Mouse (Mus musculus) hindbrain, embryonic 13.5 days (tissue): ENCODE results near the gene Tjp1. TPM values are rescaled to one million over a fixed set of nuclear protein-coding genes. Genes with fewer than 3 reads are reported as not detected.

ENCODE experiments used
- ATAC-seq: fragments of 200-750 bp; cut with Nextera tagmentation; 2 replicates; pipeline ENCODE4 v1.8.0; 2017; ENCODE audit warnings: moderate TSS enrichment; ENCODE audit not compliant: low FRiP score
- H3K27ac ChIP-seq: fragments of 300-500 bp; sonication (generic); 2 replicates; pipeline ENCODE4 v1.5.1; 2015; ENCODE audit warnings: inconsistent platforms, mild to moderate bottlenecking, moderate library complexity
- H3K27me3 ChIP-seq: fragments of 300-500 bp; sonication (generic); 2 replicates; pipeline ENCODE4 v1.6.1; 2015; ENCODE audit warnings: mild to moderate bottlenecking, inconsistent platforms
- H3K36me3 ChIP-seq: fragments of 300-500 bp; sonication (generic); 2 replicates; pipeline ENCODE4 v1.6.1; 2015; ENCODE audit warnings: mild to moderate bottlenecking, inconsistent platforms
- H3K4me1 ChIP-seq: fragments of 300-500 bp; sonication (generic); replicated peaks from 2 replicates; pipeline ENCODE4 v1.6.1; 2015; ENCODE audit warnings: inconsistent platforms
- H3K4me2 ChIP-seq: fragments of 300-500 bp; sonication (generic); 2 replicates; pipeline ENCODE4 v1.6.1; 2015; ENCODE audit warnings: inconsistent platforms, mild to moderate bottlenecking, moderate library complexity
- H3K4me3 ChIP-seq: fragments of 300-500 bp; sonication (generic); 2 replicates; pipeline ENCODE4 v1.5.1; 2015; ENCODE audit warnings: mild to moderate bottlenecking, inconsistent platforms
- H3K9ac ChIP-seq: fragments of 300-500 bp; sonication (generic); 2 replicates; pipeline ENCODE4 v1.6.1; 2015; ENCODE audit warnings: mild to moderate bottlenecking, inconsistent platforms
- H3K9me3 ChIP-seq: fragments of 300-500 bp; sonication (generic); 2 replicates; pipeline ENCODE4 v1.6.1; 2016; ENCODE audit warnings: inconsistent platforms
- WGBS: fragments of 180-500 bp; shearing (Covaris S2); methylation state at CpG from one replicate; pipeline ENCODE4 v1.1.7; 2015; 5-methylcytosine and 5-hydroxymethylcytosine counted together
- polyA plus RNA-seq: library from polyadenylated mRNA; unstranded; fragments of >200 nt; fragmentation: Nextera tagmentation; extraction: Ambion mirVana; gene quantifications from 2 replicates; pipeline ENCODE4 v1.2.1, GENCODE M21; 2015

The Tjp1 gene
- polyA plus RNA-seq, 1 experiment from 2014 or later: 29.4 TPM

DNA sequence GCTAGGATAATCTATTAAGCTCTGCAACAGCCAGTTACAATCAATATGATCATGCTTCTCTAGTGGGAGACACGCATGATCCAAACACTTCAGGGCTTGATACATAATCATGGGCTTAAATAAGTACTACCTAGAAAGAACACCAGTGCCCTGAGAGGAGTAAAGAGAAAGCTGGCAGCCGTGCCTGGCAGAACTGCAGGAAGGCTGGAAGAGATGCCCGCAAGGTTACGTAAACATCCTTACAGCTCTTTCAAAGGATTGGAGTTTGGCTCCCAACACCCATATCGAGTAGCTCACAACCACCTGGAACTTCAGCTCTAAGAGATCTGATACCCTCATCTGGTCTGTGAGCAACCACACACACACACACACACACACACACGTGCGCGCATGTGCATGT, 167.8 kb downstream of the Tjp1 start:
- no peak overlapping the region for H3K4me3 ChIP-seq
- H3K27me3 ChIP-seq: no peaks in the 10 kb centered on the region
- H3K9me3 ChIP-seq: no peaks in the 10 kb centered on the region
- no peak for ATAC-seq
- no peak overlapping the region for H3K4me2 ChIP-seq
- no peak overlapping the region for H3K9ac ChIP-seq
- H3K36me3 ChIP-seq: no peaks in the 10 kb centered on the region
- H3K4me1 ChIP-seq: peaks cover 15% of the 10 kb centered on the region
- no peak overlapping the region; the same call in 1 of the 2 replicates for H3K27ac ChIP-seq
- 82% methylated on average over 8 of the region's 8 CpGs for WGBS

DNA sequence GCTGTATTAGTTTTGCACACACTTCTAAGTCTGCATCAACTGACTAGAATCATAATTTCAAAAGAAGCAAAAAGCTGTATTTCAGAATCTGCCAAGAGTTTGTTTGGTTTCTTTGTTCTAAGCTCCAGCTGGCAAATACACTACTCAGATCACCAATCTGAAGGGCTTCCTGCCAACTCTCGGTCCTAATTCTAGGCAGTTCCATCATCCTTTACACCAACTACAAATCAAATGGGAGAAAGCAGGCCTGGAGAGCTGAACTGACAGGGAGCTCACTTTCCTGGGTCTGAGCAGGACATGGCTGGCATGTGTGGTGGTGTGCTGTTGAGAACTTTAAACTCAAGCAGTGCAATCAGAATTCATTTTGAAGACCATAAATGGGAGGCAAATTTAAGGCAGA, 170.0 kb downstream of the Tjp1 start:
- no peaks in the 10 kb centered on the region for H3K27me3 ChIP-seq
- H3K36me3 ChIP-seq: no peaks in the 10 kb centered on the region
- H3K4me3 ChIP-seq: no peak overlapping the region
- H3K27ac ChIP-seq: peak overlapping the region; percentile 62
- no peak overlapping the region for H3K4me2 ChIP-seq
- no peak for ATAC-seq
- H3K9me3 ChIP-seq: no peaks in the 10 kb centered on the region
- 20% methylated on average over 1 of the region's 1 CpGs for WGBS
- peaks cover 15% of the 10 kb centered on the region for H3K4me1 ChIP-seq
- no peak overlapping the region for H3K9ac ChIP-seq

DNA sequence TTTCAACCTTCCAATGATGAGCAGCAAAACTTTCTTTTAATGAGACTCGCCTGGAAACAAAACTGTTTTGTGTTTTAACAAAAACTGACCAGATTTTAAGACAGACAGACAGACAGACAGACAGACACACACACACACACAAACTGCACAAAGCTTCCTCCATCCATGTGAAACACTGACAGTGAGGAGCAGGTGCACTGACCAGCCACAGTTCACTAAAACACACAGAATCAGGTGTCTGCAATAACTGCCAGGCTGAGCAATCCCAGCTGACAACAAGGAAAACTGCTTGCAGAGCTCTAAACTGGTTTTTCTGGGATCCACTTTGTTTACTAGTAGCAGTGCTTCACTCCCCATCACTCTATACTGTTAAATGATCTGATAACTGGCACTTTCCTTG, 171.4 kb downstream of the Tjp1 start:
- H3K9ac ChIP-seq: no peak overlapping the region
- no peaks in the 10 kb centered on the region for H3K27me3 ChIP-seq
- H3K36me3 ChIP-seq: no peaks in the 10 kb centered on the region
- WGBS: 76% methylated on average over 1 of the region's 1 CpGs
- H3K4me3 ChIP-seq: no peak overlapping the region
- ATAC-seq: no peak
- H3K4me1 ChIP-seq: peaks cover 15% of the 10 kb centered on the region
- no peak overlapping the region for H3K4me2 ChIP-seq
- H3K9me3 ChIP-seq: no peaks in the 10 kb centered on the region
- H3K27ac ChIP-seq: peak overlapping the region; percentile 48; the same call in 1 of the 2 replicates

DNA sequence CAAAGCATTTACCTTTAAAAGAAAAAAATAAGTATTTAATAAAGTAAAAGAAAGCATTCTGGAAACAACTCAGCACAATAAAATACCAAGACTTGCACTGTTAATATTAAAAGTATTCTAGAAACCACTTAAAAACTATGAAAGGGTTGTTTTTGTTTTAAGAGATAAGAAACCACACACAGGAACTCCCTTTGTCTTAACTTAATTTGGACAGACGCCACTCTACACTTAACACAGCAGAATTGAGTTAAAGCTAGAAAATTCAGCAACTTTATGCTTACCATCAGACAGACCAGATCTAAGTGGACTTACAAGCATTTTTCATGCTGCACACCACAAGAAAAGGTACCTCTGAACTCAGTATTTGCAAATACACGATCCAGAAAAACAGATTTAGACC, 172.7 kb downstream of the Tjp1 start:
- Histone ChIP-seq H3K4me3 (no peak overlapping the region), H3K9me3 (no peaks in the 10 kb centered on the region), H3K4me1 (peaks cover 12% of the 10 kb centered on the region), H3K27ac (no peak overlapping the region), H3K4me2 (no peak overlapping the region), H3K9ac (no peak overlapping the region), H3K27me3 (no peaks in the 10 kb centered on the region), H3K36me3 (no peaks in the 10 kb centered on the region)
- ATAC-seq: no peak
- WGBS: 79% methylated on average over 2 of the region's 2 CpGs

DNA sequence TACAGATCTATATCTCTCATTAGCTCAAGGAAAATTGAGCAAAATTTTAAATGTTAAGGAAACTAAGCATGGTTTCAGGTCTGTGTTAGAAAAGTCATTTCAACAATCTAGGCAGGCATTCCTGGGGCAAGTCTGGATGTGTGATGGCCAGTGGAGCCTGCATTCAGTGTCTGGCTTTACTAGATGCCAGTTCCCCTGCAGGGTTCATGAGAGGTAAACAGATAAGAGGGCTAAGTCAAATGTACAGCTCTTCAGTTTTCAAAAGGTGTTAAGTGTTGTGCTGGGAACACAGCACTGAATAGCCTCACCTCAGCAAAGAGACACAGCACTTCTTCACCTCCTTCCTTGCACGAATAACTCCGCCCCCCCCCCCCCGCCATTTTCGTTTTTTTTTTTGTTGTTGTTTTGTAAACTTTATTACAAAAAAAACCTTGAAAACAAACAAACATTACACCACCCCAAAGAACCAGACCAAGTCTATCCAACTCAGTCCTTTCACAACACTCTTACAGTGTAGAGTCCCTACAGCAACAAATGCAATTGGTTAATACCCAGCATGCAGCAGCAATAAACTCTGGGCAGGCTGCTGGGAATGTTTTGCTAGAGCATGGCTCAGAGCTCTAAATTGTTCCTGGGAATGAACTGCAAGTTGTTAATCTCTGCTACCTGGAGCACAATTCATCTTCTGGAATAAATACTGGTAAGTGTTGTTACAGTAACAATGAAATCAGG, 177.1 kb downstream of the Tjp1 start:
- Histone ChIP-seq H3K36me3 (no peaks in the 10 kb centered on the region), H3K4me2 (no peak overlapping the region), H3K4me1 (no peaks in the 10 kb centered on the region), H3K4me3 (no peak overlapping the region), H3K27ac (no peak overlapping the region), H3K27me3 (no peaks in the 10 kb centered on the region), H3K9me3 (no peaks in the 10 kb centered on the region), H3K9ac (no peak overlapping the region)
- 94% methylated on average over 1 of the region's 4 CpGs for WGBS
- ATAC-seq: no peak

DNA sequence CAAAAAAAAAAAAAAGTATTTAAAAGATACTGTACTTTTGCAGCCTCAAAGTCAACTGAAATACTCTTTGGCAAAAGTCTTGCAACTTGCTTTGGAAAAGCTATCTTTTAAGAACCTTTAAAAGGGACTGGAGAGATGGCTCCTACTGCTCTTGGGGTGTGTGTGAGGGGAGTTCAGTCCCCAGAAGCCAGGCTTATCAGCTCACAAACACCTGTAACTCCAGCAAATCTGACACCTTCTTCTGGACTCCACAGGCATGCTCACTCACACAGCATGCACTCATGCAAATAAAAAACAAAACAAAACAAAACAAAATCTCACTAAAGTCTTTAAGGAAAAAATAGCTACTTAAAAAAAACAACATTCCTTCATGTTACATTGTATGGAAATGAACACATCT, 179.0 kb downstream of the Tjp1 start:
- H3K9me3 ChIP-seq: no peaks in the 10 kb centered on the region
- H3K36me3 ChIP-seq: no peaks in the 10 kb centered on the region
- H3K4me1 ChIP-seq: no peaks in the 10 kb centered on the region
- H3K27ac ChIP-seq: no peak overlapping the region
- no peak overlapping the region for H3K4me2 ChIP-seq
- no peaks in the 10 kb centered on the region for H3K27me3 ChIP-seq
- no peak for ATAC-seq
- no peak overlapping the region for H3K4me3 ChIP-seq
- H3K9ac ChIP-seq: no peak overlapping the region

DNA sequence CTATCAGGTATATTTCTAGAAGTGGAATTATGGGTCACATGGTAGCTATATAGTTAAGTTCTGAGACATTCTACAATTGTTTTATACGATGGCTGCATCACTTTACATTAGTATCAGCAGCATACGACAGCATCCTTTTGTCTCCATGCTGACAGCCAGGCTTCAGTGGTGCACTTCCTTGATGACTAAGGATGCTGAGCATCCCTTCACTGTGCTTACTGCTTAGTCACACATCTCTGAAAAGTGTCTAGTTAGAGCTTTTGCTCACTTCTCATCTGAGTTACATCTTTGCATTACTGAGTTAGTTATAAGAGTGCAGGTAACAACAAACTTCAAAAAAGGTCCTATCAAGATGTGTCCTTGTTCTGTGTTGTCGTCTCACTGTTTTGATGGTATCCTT, 182.3 kb downstream of the Tjp1 start:
- H3K9ac ChIP-seq: no peak overlapping the region
- H3K27ac ChIP-seq: no peak overlapping the region
- H3K4me1 ChIP-seq: no peaks in the 10 kb centered on the region
- H3K4me3 ChIP-seq: no peak overlapping the region
- 86% methylated on average over 3 of the region's 3 CpGs for WGBS
- no peak for ATAC-seq
- H3K9me3 ChIP-seq: no peaks in the 10 kb centered on the region
- no peaks in the 10 kb centered on the region for H3K27me3 ChIP-seq
- H3K36me3 ChIP-seq: peaks cover 13% of the 10 kb centered on the region; the same call in 1 of the 2 replicates
- no peak overlapping the region for H3K4me2 ChIP-seq

DNA sequence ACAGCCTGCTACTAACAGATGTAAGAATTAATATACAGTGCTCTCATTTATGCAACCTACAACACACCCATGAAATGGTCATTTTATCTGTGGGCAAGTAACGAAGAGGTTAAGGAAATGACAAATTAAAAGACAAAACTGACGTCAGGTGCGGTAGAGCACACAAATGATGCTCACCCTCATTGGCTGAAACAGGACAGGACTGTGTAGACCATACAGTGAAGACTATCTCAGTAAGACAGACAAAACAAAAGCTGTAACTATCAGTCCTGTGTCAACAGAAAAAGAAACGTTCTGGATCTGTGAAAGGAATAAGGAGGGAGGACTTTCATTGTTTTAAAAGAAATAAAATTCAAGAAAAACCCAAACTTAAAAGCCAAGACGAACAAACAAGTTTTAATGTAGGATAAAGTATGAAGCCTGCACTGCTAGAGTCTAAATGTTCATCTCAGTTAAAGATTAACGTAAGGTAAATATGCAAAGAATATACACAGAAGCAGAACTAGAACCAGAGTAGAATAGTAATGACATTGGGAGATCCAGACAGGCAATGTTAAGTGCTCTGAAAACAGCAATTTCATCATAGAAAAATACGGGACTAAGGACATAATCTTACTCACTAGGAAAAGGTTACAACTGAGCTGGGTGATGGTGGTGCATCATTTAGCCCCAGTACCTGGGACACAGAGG, 189.9 kb downstream of the Tjp1 start:
- no peak for ATAC-seq
- 90% methylated on average over 7 of the region's 7 CpGs for WGBS
- Histone ChIP-seq H3K9ac (no peak overlapping the region), H3K36me3 (peaks cover 39% of the 10 kb centered on the region), H3K27ac (no peak overlapping the region), H3K27me3 (no peaks in the 10 kb centered on the region), H3K4me2 (no peak overlapping the region), H3K4me1 (no peaks in the 10 kb centered on the region), H3K4me3 (no peak overlapping the region), H3K9me3 (no peaks in the 10 kb centered on the region)

DNA sequence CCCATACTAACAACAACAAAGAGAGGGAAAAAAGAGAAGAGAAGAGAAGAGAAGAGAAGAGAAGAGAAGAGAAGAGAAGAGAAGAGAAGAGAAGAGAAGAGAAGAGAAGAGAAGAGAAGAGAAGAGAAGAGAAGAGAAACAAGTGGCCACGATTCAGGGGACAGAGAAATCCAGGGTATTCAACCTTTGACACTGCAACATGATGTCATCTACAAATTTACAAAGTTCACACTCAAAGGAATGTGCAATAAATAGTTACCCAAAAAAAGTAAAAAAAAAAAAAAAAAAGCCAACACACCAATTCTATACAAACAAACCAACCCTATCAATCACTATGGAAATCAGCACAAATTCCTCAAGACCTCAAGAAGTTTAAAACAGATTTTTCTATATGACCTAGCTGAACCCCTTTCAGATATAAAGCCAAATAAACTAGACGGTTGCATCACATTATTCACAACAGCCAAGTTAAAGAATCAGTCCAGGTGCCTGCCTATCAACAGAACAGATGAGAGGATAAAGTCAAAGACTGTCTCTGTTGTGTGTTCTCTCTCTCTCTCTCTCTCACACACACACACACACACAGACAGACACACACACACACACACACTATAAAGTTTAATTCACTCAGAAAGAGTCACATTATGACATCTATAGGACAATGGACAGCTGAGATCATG, 194.4 kb downstream of the Tjp1 start:
- H3K4me1 ChIP-seq: no peaks in the 10 kb centered on the region
- H3K27ac ChIP-seq: no peak overlapping the region
- peaks cover 32% of the 10 kb centered on the region for H3K36me3 ChIP-seq
- H3K9me3 ChIP-seq: no peaks in the 10 kb centered on the region
- H3K27me3 ChIP-seq: no peaks in the 10 kb centered on the region
- H3K4me2 ChIP-seq: no peak overlapping the region
- no peak for ATAC-seq
- H3K4me3 ChIP-seq: no peak overlapping the region
- no peak overlapping the region for H3K9ac ChIP-seq
- WGBS: 80% methylated on average over 2 of the region's 2 CpGs

DNA sequence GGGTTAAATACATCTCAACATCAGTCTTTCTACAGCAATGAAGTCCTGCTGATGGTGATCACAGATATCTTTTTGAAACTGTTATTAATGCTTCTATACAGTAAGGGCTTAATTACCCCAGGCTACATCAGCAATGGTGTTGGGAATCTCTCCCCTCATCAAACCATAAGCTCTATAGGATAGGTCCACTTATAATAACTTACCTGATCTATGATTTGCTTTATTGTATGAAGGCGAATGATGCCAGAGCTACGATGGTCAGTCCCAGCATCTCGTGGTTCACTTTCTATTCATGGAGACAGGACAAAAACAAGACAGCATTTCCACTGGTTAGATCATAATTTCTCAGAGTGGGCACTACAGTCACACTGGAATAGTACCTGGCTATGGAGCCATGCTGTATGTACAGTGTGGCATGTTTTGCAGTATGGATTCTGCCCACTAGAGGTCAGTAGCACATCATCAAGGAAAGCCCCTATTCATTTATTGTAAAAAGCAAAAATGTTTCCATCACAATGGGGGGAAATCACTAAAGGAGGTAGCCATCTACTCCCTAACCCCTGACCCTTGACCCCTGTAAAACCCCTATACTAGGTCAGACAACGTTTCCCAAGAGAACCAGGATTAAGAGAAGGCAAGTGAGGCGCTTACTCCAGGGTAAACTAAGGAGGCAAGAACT, 208.4 kb downstream of the Tjp1 start:
- H3K27me3 ChIP-seq: no peaks in the 10 kb centered on the region
- no peak overlapping the region for H3K4me3 ChIP-seq
- peak; percentile 71 for ATAC-seq
- WGBS: 73% methylated on average over 5 of the region's 5 CpGs
- H3K4me1 ChIP-seq: no peaks in the 10 kb centered on the region
- H3K4me2 ChIP-seq: no peak overlapping the region
- H3K9ac ChIP-seq: no peak overlapping the region
- H3K36me3 ChIP-seq: peaks cover 36% of the 10 kb centered on the region
- no peak overlapping the region for H3K27ac ChIP-seq
- no peaks in the 10 kb centered on the region for H3K9me3 ChIP-seq

DNA sequence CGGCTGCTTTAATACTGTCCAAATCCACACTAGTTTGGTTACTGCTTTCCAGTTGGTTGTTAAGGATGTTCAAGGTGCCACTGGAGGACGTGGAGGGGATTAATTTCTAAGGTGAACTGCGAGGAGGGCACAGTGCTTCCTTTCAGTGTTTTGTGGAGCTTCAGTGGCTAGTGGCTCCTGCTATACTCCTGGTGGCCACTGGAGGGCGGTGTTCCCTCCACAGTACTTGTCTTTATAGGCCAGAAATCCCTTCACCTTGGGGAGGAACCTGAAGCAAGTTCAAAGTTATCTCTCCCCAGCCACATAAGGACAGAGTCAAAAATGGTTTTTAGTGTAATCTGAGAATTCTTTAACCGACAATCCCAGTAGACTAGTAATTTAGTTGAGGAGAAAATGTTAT, 210.2 kb downstream of the Tjp1 start:
- ATAC-seq: no peak
- no peaks in the 10 kb centered on the region for H3K9me3 ChIP-seq

DNA sequence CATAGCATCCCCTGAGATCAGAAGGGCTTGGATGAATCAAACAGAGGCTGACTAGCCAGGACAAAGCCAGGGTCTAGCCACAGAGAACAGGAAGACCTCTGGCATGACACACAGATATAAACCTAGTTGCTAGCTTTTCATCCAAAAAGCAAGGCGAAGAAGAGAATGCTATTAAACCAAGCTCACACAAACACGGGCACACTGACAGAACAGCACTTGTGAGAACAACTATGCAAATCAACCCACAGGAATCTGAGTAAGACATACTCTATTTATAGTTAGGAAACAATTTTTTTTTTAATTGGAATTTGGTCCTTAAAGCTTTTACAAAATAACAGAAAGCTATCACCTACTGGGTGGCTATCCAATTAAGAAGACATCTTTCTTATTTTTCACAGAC, 212.4 kb downstream of the Tjp1 start:
- Histone ChIP-seq H3K36me3 (peaks cover 53% of the 10 kb centered on the region), H3K4me3 (no peak overlapping the region), H3K27me3 (no peaks in the 10 kb centered on the region), H3K9me3 (no peaks in the 10 kb centered on the region), H3K9ac (no peak overlapping the region), H3K4me2 (no peak overlapping the region), H3K4me1 (no peaks in the 10 kb centered on the region), H3K27ac (no peak overlapping the region)
- ATAC-seq: no peak
- WGBS: 91% methylated on average over 2 of the region's 2 CpGs

More for the DNA sequence above, 210.2 kb downstream of the Tjp1 start:
- Histone ChIP-seq H3K4me1 (no peaks in the 10 kb centered on the region), H3K4me2 (no peak overlapping the region), H3K9ac (no peak overlapping the region), H3K36me3 (peaks cover 41% of the 10 kb centered on the region), H3K27ac (no peak overlapping the region), H3K4me3 (no peak overlapping the region), H3K27me3 (no peaks in the 10 kb centered on the region)
- WGBS: 37% methylated on average over 5 of the region's 5 CpGs
